Mouse (Mus musculus) liver, postnatal 0 days (tissue): Measurements from ENCODE around the gene Rd3l. TPM values are rescaled to one million over a fixed set of nuclear protein-coding genes. Genes with fewer than 3 reads are reported as not detected.
A peak's percentile ranks its signal among the peaks of the same experiment; 100 is the strongest.

Experiments
- ATAC-seq: fragments of 200-750 bp; cut with Nextera tagmentation; 2 replicates; pipeline ENCODE4 v1.8.0; 2017; ENCODE audit warnings: mild to moderate bottlenecking, moderate library complexity
- DNase-seq: peaks from one replicate; pipeline ENCODE4 v3.0.0-alpha.2; 2016
- H3K27ac ChIP-seq: fragments of 300-500 bp; sonication (generic); 2 replicates; pipeline ENCODE4 v1.5.1; 2014; ENCODE audit warnings: antibody characterized with exemption, moderate library complexity, mild to moderate bottlenecking, low read depth
- H3K27me3 ChIP-seq: fragments of 300-500 bp; sonication (generic); 2 replicates; pipeline ENCODE4 v1.6.1; 2014; ENCODE audit warnings: low read length, control low read depth, mixed read lengths; ENCODE audit not compliant: insufficient read depth
- H3K36me3 ChIP-seq: fragments of 300-500 bp; sonication (generic); replicated peaks from 2 replicates; pipeline ENCODE4 v1.6.1; 2014; ENCODE audit warnings: mild to moderate bottlenecking, control low read depth, low read length, moderate library complexity, mixed read lengths; ENCODE audit not compliant: insufficient read depth
- H3K4me1 ChIP-seq: fragments of 300-500 bp; sonication (generic); 2 replicates; pipeline ENCODE4 v1.6.1; 2014; ENCODE audit warnings: antibody characterized with exemption, mild to moderate bottlenecking, control low read depth; ENCODE audit not compliant: insufficient read depth
- H3K4me2 ChIP-seq: fragments of 300-500 bp; sonication (generic); 2 replicates; pipeline ENCODE4 v1.6.1; 2014; ENCODE audit warnings: low read depth, mild to moderate bottlenecking, low read length, moderate library complexity, mixed read lengths
- H3K4me3 ChIP-seq: fragments of 300-500 bp; sonication (generic); 2 replicates; pipeline ENCODE4 v1.5.1; 2014; ENCODE audit warnings: low read depth, low read length
- H3K9ac ChIP-seq: fragments of 300-500 bp; sonication (generic); replicated peaks from 2 replicates; pipeline ENCODE4 v1.6.1; 2014; ENCODE audit warnings: mild to moderate bottlenecking, moderate library complexity
- H3K9me3 ChIP-seq: fragments of 300-500 bp; sonication (generic); 2 replicates; pipeline ENCODE4 v1.6.1; 2016; ENCODE audit warnings: mild to moderate bottlenecking, control low read depth, low read length, mixed read lengths
- CTCF ChIP-seq: sonication (generic); IDR thresholded peaks from 2 replicates; pipeline ENCODE4 v1.5.1; 2016; ENCODE audit warnings: antibody characterized with exemption, low read depth
- EP300 ChIP-seq: IDR thresholded peaks from 2 replicates; pipeline ENCODE4 v1.6.1; 2016; ENCODE audit warnings: antibody characterized with exemption, low read depth, mild to moderate bottlenecking
- WGBS: fragments of 180-500 bp; shearing (Covaris S2); extraction: QIAGEN DNeasy Blood & Tissue Kit; methylation state at CpG from one replicate; pipeline ENCODE4 v1.1.7; 2014; ENCODE audit not compliant: insufficient replicate concordance; 5-methylcytosine and 5-hydroxymethylcytosine counted together
- polyA plus RNA-seq: library from polyadenylated mRNA; unstranded; fragments of >200 nt; fragmentation: Nextera tagmentation; extraction: Ambion mirVana; gene quantifications from 2 replicates; pipeline ENCODE4 v1.2.1, GENCODE M21; 2015

Rd3l gene
- polyA plus RNA-seq, 1 experiment from 2014 or later: not detected

DNA sequence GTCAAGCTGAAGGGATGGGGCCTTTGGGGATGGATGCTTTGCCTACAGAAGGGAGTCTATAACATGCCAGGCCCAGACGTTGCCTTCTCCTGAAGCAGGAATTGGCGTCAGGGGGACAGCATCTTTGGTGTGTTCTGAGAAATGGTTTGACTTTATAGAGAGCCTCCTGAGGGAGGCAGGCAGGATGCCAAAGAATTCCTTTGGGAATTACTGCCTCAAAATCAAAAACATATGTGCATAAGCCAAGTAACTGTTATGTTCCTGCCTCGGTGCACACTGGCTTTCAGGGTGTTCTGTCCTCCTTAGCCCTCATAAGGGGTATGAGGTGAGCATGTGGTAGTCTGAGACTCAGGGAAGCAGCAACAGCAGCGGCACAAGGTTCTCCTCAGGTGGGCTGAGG, 35.2 kb upstream of the Rd3l start:
- TF ChIP-seq CTCF (no peak), EP300 (no peak)
- no peak overlapping the region for H3K27ac ChIP-seq
- H3K9me3 ChIP-seq: no peaks in the 10 kb centered on the region
- no peak overlapping the region for H3K4me2 ChIP-seq
- H3K27me3 ChIP-seq: no peaks in the 10 kb centered on the region
- no peaks in the 10 kb centered on the region for H3K4me1 ChIP-seq
- H3K36me3 ChIP-seq: no peaks in the 10 kb centered on the region
- H3K9ac ChIP-seq: no peak overlapping the region
- H3K4me3 ChIP-seq: no peak overlapping the region
- DNase-seq: no peak
- 82% methylated on average over 4 of the region's 4 CpGs for WGBS
- no peak for ATAC-seq

DNA sequence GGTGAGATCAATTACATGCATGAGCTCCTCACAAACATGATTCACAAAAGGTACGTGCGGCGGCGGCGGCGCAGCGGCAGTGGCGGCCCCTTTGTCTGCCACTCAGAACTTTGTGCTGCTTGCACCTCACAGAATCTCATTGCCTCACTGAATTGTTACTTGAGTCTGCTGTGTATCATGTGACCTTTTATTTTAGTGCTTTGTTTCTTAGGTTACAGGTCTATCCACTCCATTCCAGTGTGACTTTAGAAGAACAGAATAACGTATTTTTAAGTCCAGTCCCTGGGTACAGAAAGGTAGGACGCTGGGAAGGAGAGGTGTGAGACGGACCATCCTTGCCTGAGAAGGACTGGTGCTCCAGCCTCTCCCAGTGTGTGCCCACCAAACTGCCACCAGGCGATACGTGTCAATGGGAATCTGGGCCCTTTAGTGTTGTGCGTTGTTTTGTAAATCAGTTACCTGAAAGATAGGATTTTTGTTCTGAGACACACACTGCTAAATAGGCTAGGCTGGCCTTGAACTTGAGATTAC, 32.2 kb upstream of the Rd3l start:
- Histone ChIP-seq H3K27me3 (no peaks in the 10 kb centered on the region), H3K27ac (no peak overlapping the region), H3K4me3 (no peak overlapping the region), H3K4me1 (no peaks in the 10 kb centered on the region), H3K9ac (no peak overlapping the region), H3K4me2 (no peak overlapping the region), H3K9me3 (no peaks in the 10 kb centered on the region), H3K36me3 (no peaks in the 10 kb centered on the region)
- 55% methylated on average over 14 of the region's 14 CpGs for WGBS
- ATAC-seq: 0 out of 2 replicates have a peak, but pooled peaks have one; percentile 45
- TF ChIP-seq EP300 (no peak), CTCF (no peak)
- no peak for DNase-seq

DNA sequence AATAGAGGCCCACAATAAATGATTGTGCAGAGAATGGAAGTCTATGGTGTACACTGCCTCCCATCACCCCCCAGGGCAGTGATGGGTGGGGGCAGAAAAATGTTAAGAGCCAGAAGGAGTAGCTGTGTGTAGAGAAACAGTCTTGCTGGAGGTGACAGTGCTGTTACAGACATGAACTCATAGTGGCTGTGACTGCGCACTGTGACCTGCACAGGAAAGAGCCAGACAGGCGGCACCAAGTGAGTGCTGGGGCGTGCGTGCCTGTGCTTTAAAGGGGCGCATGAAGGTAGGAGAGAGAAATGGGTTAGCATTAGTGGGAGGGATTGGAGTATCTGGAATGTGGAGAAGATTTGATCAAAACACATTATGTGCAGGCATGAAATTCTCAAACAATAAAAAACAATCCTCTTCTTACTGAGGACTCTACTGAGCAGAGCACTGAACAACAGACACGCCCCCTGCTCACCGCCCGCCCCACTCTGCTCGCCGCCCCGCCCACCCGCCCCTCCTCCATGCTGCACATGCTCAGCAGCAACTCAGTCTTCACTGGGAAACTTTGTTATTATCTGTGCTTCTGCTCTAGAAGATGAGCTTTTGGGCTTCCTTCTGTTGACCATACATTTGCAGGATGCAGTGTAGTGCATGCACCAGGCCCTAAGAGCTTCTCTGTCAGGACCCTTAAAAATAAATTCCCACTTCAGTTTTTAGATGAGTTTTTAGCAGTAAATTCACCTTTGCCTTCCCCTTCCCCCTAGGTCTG, 31.6 kb upstream of the Rd3l start:
- no peak for TF ChIP-seq EP300
- TF ChIP-seq CTCF: no peak
- H3K4me3 ChIP-seq: no peak overlapping the region
- peak; percentile 43 for DNase-seq

DNA sequence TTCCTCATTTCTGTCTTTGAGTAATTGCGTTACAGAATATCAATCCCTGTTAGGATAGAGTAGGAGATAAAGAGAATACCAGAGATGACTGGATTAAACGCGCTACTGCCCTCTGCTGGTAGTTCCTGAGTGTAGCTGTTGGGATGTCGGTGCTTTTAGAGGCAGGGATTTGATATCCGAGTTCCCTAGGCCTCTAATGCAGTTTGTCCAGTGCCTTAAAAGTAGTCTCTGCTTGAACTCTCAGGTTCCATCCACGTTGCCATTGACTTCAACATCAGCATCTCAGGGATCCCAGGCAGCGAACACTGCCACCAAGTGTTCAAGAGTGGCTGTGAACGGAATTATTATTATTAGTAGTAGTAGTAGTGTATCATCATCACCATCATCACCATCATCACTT, 20.1 kb upstream of the Rd3l start:
- WGBS: 20% methylated on average over 8 of the region's 8 CpGs
- no peak for TF ChIP-seq EP300
- peak; percentile 75 for TF ChIP-seq CTCF

More for the DNA sequence above, 31.6 kb upstream of the Rd3l start:
- H3K9me3 ChIP-seq: no peaks in the 10 kb centered on the region
- no peaks in the 10 kb centered on the region for H3K27me3 ChIP-seq
- no peak overlapping the region for H3K9ac ChIP-seq
- H3K4me2 ChIP-seq: no peak overlapping the region
- WGBS: 54% methylated on average over 12 of the region's 12 CpGs
- H3K36me3 ChIP-seq: no peaks in the 10 kb centered on the region
- peak; percentile 79 for ATAC-seq
- no peaks in the 10 kb centered on the region for H3K4me1 ChIP-seq
- no peak overlapping the region for H3K27ac ChIP-seq

DNA sequence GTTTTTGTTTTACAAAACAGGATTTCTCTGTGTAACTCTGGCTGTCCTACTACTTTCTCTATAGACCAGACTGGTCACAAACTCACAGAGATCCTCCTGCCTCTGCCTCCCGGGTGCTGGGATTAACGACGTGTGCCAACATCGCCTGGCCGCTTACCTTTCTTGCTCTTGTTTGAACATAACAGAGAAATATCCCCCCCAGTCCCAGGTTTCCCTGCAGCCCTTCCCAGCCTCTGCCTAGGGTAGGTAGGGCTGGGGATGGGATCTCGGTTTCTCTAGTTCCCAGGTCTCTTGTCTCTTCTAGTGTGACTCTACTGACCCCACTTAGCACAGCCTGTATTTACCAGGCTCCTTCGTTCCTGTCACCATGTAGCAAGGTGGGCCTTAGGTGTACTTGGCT, 18.6 kb upstream of the Rd3l start:
- no peak for TF ChIP-seq EP300
- no peak for TF ChIP-seq CTCF

More for the DNA sequence above, 20.1 kb upstream of the Rd3l start:
- ATAC-seq (no peak), DNase-seq (peak; percentile 73)
- Histone ChIP-seq H3K27ac (no peak overlapping the region), H3K4me1 (no peaks in the 10 kb centered on the region), H3K4me2 (no peak overlapping the region), H3K9me3 (no peaks in the 10 kb centered on the region), H3K9ac (no peak overlapping the region), H3K4me3 (no peak overlapping the region), H3K27me3 (no peaks in the 10 kb centered on the region), H3K36me3 (no peaks in the 10 kb centered on the region)

DNA sequence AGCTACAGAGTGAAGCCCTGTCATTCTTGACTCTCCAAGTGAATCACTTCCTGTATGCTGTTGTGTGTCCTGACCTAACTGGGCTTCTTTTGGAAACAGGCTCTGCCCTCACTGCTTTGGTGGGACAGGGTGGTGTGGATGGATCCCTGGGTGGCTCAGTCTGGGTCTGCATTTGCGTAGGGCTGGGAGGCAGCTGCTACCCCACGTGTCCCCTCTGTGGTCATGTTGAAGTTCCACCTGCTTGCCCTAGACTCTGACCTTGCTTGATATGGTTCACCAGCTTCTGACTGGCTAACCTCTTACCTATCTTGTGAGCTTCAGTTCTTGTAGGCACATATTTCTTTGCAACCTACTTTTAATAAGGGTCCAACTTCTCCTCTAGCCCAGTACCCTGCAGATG, 14.0 kb upstream of the Rd3l start:
- no peak overlapping the region for H3K9ac ChIP-seq
- WGBS: 70% methylated on average over 2 of the region's 2 CpGs
- no peak for ATAC-seq

More for the DNA sequence above, 18.6 kb upstream of the Rd3l start:
- Histone ChIP-seq H3K27ac (no peak overlapping the region), H3K4me3 (no peak overlapping the region), H3K9me3 (no peaks in the 10 kb centered on the region), H3K4me1 (no peaks in the 10 kb centered on the region), H3K36me3 (no peaks in the 10 kb centered on the region), H3K27me3 (no peaks in the 10 kb centered on the region), H3K4me2 (no peak overlapping the region), H3K9ac (no peak overlapping the region)
- WGBS: 80% methylated on average over 7 of the region's 7 CpGs
- DNase-seq (no peak), ATAC-seq (no peak)

More for the DNA sequence above, 14.0 kb upstream of the Rd3l start:
- Histone ChIP-seq H3K9me3 (no peaks in the 10 kb centered on the region), H3K4me3 (no peak overlapping the region), H3K4me1 (no peaks in the 10 kb centered on the region), H3K27ac (no peak overlapping the region), H3K27me3 (no peaks in the 10 kb centered on the region), H3K36me3 (no peaks in the 10 kb centered on the region), H3K4me2 (no peak overlapping the region)
- TF ChIP-seq EP300 (no peak), CTCF (no peak)
- DNase-seq: no peak
